Mouse (Mus musculus) forebrain, embryonic 10.5 days (tissue): Measurements from ENCODE around the gene Tcf7l1. TPM values are rescaled to one million over a fixed set of nuclear protein-coding genes. Genes with fewer than 3 reads are reported as not detected.

Experiments used
- DNase-seq: peaks from one replicate; pipeline ENCODE4 v3.0.0-alpha.2; 2017; ENCODE audit warnings: low spot score; ENCODE audit errors: extremely low spot score
- H3K27ac ChIP-seq: fragments of 300-500 bp; sonication (generic); 2 replicates; pipeline ENCODE4 v1.5.1; 2016; ENCODE audit warnings: mild to moderate bottlenecking
- H3K27me3 ChIP-seq: fragments of 300-500 bp; sonication (generic); 2 replicates; pipeline ENCODE4 v1.6.1; 2016; ENCODE audit warnings: mild to moderate bottlenecking; ENCODE audit not compliant: poor library complexity, severe bottlenecking
- H3K36me3 ChIP-seq: fragments of 300-500 bp; sonication (generic); replicated peaks from 2 replicates; pipeline ENCODE4 v1.6.1; 2016; ENCODE audit warnings: mild to moderate bottlenecking, moderate library complexity
- H3K4me1 ChIP-seq: fragments of 300-500 bp; sonication (generic); 2 replicates; pipeline ENCODE4 v1.6.1; 2016
- H3K4me3 ChIP-seq: fragments of 300-500 bp; sonication (generic); 2 replicates; pipeline ENCODE4 v1.5.1; 2016; ENCODE audit warnings: mild to moderate bottlenecking, moderate library complexity
- H3K9me3 ChIP-seq: fragments of 300-500 bp; sonication (generic); 2 replicates; pipeline ENCODE4 v1.6.1; 2016; ENCODE audit warnings: mild to moderate bottlenecking, moderate library complexity
- WGBS: fragments of 180-500 bp; shearing (Covaris S2); methylation state at CpG from one replicate; pipeline ENCODE4 v1.1.7; 2016; 5-methylcytosine and 5-hydroxymethylcytosine counted together
- polyA plus RNA-seq: library from polyadenylated mRNA; unstranded; fragments of >200 nt; fragmentation: Nextera tagmentation; extraction: Ambion mirVana; gene quantifications from 2 replicates; pipeline ENCODE4 v1.2.1, GENCODE M21; 2016

Tcf7l1 gene
- polyA plus RNA-seq, 1 experiment from 2014 or later = 33.8 TPM

DNA sequence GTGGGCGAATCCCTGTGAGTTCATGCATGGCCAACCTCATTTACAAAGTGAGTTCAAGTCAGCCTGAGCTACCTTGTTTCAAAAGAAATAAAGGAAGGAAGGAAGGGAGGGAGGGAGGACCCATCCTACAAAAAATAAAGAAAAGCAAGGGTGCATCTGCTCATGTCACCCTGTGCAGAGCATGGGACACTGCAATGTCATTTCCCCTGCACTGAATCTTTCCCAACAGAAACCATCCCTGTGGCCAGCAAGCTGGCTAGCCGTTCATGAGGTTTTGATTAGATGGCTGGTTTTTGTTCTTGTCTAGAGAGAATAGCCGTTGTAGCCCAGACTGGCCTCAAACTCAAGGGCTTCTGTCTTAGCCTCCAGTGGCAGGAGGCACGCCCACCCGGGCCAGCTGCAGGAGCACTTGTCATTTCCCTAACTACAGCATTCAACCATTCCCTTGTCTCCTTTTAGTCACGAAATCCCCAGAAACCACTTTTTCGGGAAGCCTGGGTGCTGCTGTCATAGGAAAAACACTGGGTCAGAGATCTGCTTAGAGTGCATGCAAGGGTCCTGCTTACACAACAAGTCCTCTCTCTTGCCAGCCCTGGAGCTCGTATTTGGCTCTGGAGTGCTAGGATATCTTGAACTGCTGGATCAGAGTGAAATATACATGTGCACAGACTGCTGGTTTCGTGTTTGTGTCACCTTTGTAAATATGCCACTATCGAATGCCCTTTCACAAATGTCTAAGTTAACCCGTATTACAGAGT, 207.2 kb downstream of the Tcf7l1 start:
- WGBS = 79% methylated on average over 11 of the region's 11 CpGs
- Histone ChIP-seq H3K27ac (no peak overlapping the region), H3K9me3 (no peaks in the 10 kb centered on the region), H3K4me1 (peaks cover 6% of the 10 kb centered on the region; the same call in 1 of the 2 replicates), H3K4me3 (no peak overlapping the region), H3K27me3 (no peaks in the 10 kb centered on the region), H3K36me3 (peaks cover 4% of the 10 kb centered on the region)
- DNase-seq = no peak

Other genes with a start within 250 kb of the Tcf7l1 start
- 8.9 and 10.5 TPM in 2 replicates for gene Capg, start 244.9 kb downstream of the Tcf7l1 start, polyA plus RNA-seq
- 12.5 and 13.7 TPM in 2 replicates for gene Elmod3, start 190.8 kb downstream of the Tcf7l1 start, polyA plus RNA-seq
- 8.1 and 8.3 TPM in 2 replicates for gene Retsat, start 190.8 kb downstream of the Tcf7l1 start, polyA plus RNA-seq
- gene Tgoln1, start 172.3 kb downstream of the Tcf7l1 start, polyA plus RNA-seq = 28.6 and 28.7 TPM in 2 replicates
- gene Kcmf1, start 110.7 kb upstream of the Tcf7l1 start, polyA plus RNA-seq = 29.4 and 30.1 TPM in 2 replicates
- 2,414 and 2,501 TPM in 2 replicates for gene Tmsb10, start 169.5 kb upstream of the Tcf7l1 start, polyA plus RNA-seq